Comparison of ENCODE assay signal across 8 mouse cellular contexts in the genomic region with DNA sequence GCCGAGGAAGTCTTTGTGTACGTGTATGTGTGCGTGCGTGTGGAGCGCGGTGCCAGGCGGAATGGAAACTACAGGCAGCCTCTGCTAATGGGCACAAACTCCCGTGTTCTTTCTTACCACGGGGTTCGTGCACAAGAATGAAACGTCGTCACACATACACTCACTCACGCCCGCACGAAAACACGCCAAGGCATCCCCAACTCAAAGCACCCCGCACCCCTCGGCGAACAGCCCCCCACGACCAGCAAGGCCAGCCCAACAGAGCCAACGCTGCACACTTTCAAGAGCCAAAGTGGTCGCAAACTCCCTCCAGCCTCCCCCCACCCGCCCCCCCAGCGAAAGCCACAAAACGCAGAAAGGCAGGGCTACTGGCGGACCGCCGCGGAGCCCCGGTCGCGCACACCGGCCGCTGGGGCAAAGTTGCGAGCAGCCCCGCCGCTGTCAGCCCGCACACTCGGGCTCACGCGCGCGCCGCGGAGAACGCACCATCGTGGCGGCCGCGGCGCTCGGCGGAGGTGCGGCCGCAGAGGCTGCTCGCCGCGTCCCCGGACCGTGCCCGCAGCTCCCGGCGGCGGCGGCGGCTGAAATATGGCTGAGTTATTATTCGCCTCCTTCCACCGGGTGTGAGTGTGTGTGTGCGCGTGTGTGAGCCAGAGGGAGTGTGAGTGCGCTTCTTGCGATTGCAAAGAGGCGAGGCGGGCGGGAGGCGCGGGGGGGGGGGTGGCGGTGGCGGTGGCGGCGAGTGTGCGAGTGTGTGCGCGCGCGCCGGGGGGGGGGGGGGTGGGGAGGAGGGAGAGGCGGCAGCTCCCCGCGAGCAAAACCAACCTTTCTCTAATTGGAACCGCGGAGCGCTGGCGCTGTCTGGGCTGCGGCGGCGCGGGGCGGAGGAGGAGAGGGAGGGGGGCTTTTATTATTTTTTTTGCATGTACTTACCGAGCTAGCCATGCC. TPM values are rescaled to one million over a fixed set of nuclear protein-coding genes. Genes with fewer than 3 reads are reported as not detected.
DNase-seq lines count a peak whose midpoint lies in the region; ATAC-seq and TF ChIP-seq lines count a peak whose summit lies in the region.

No protein-coding gene starts in this region.

- WGBS in heart, embryonic 16.5 days, result under 1% methylated on average over 70 of the region's 100 CpGs
- under 1% methylated on average over 78 of the region's 100 CpGs for WGBS in liver, embryonic 16.5 days (ENCODE audit: insufficient replicate concordance)
- under 1% methylated on average over 64 of the region's 100 CpGs for WGBS in neural tube, embryonic 14.5 days
- under 1% methylated on average over 80 of the region's 100 CpGs for WGBS in thymus, adult 2 months

- H3K4me1 ChIP-seq in bone marrow macrophage, adult 2 months (ENCODE audit: control insufficient read depth, insufficient read depth, low read length), result peaks cover 5% of the 10 kb centered on the region
- peaks cover 43% of the 10 kb centered on the region for H3K4me1 ChIP-seq in erythroblast, embryonic 14.5 days (ENCODE audit: control insufficient read depth)
- H3K4me1 ChIP-seq in heart, embryonic 16.5 days (ENCODE audit: control insufficient read depth, insufficient read depth, low read length), result peaks cover 12% of the 10 kb centered on the region
- peaks cover 21% of the 10 kb centered on the region for H3K4me1 ChIP-seq in liver, embryonic 16.5 days (ENCODE audit: control insufficient read depth, low read depth, low read length)
- H3K4me1 ChIP-seq in neural tube, embryonic 14.5 days (ENCODE audit: control insufficient read depth, insufficient read depth, low read length), result peaks cover 21% of the 10 kb centered on the region
- peaks cover 8% of the 10 kb centered on the region for H3K4me1 ChIP-seq in thymus, adult 2 months (replicated peaks; ENCODE audit: control insufficient read depth, insufficient read depth, low read length)

- no peak for TF ChIP-seq POLR2A in bone marrow macrophage, adult 2 months (IDR thresholded peaks at IDR 0.05; ENCODE audit: borderline replicate concordance, low read depth, low read length)
- no peak for TF ChIP-seq POLR2A in thymus, adult 2 months (IDR thresholded peaks at IDR 0.05; ENCODE audit: control insufficient read depth, extremely low read depth, insufficient read depth, low read length, poor library complexity)

- H3K9ac ChIP-seq in heart, embryonic 16.5 days (ENCODE audit: low read length), result peak overlapping the region; percentile 88
- H3K9ac ChIP-seq in liver, embryonic 16.5 days (ENCODE audit: low read depth, low read length), result peak overlapping the region; percentile 65
- peak overlapping the region; percentile 85 for H3K9ac ChIP-seq in neural tube, embryonic 14.5 days (replicated peaks; ENCODE audit: low read depth, low read length)

- ATAC-seq in heart, embryonic 16.5 days (replicated peaks; ENCODE audit: extremely low read depth, insufficient read depth, low FRiP score), result peak; percentile 65
- peak; percentile 54 for ATAC-seq in liver, embryonic 16.5 days (ENCODE audit: low read depth)
- peak; percentile 78 for ATAC-seq in neural tube, embryonic 14.5 days (ENCODE audit: low read depth)

- peak overlapping the region; percentile 96 for H3K4me3 ChIP-seq in bone marrow macrophage, adult 2 months (ENCODE audit: insufficient read depth, low read length)
- peak overlapping the region; percentile 80 for H3K4me3 ChIP-seq in erythroblast, embryonic 14.5 days (replicated peaks)
- H3K4me3 ChIP-seq in heart, embryonic 16.5 days (ENCODE audit: low read length), result peak overlapping the region; percentile 92
- H3K4me3 ChIP-seq in liver, embryonic 16.5 days (ENCODE audit: low read depth, low read length), result peak overlapping the region; percentile 69
- H3K4me3 ChIP-seq in neural tube, embryonic 14.5 days (ENCODE audit: low read depth, low read length), result peak overlapping the region; percentile 80
- H3K4me3 ChIP-seq in thymus, adult 2 months (ENCODE audit: control insufficient read depth, insufficient read depth, low read length), result peak overlapping the region; percentile 95

- H3K9me3 ChIP-seq in erythroblast, embryonic 14.5 days (ENCODE audit: control insufficient read depth, low read length), result no peaks in the 10 kb centered on the region
- H3K9me3 ChIP-seq in heart, embryonic 16.5 days (replicated peaks; ENCODE audit: control insufficient read depth, low read length), result no peaks in the 10 kb centered on the region
- H3K9me3 ChIP-seq in liver, embryonic 16.5 days (replicated peaks; ENCODE audit: control insufficient read depth, low read length), result no peaks in the 10 kb centered on the region
- H3K9me3 ChIP-seq in neural tube, embryonic 14.5 days (ENCODE audit: control insufficient read depth, low read length), result no peaks in the 10 kb centered on the region

- H3K4me2 ChIP-seq in heart, embryonic 16.5 days (ENCODE audit: low read depth, low read length), result peak overlapping the region; percentile 90
- peak overlapping the region; percentile 97 for H3K4me2 ChIP-seq in liver, embryonic 16.5 days (ENCODE audit: low read depth, low read length)
- H3K4me2 ChIP-seq in neural tube, embryonic 14.5 days (ENCODE audit: low read depth, low read length), result peak overlapping the region; percentile 57

- H3K36me3 ChIP-seq in erythroblast, embryonic 14.5 days (ENCODE audit: control insufficient read depth), result peaks cover 2% of the 10 kb centered on the region
- H3K36me3 ChIP-seq in heart, embryonic 16.5 days (ENCODE audit: control insufficient read depth, insufficient read depth), result no peaks in the 10 kb centered on the region
- H3K36me3 ChIP-seq in liver, embryonic 16.5 days (ENCODE audit: control insufficient read depth, insufficient read depth), result no peaks in the 10 kb centered on the region
- H3K36me3 ChIP-seq in neural tube, embryonic 14.5 days (ENCODE audit: control insufficient read depth, insufficient read depth, low read length), result no peaks in the 10 kb centered on the region
- H3K36me3 ChIP-seq in thymus, adult 2 months (ENCODE audit: control insufficient read depth, insufficient read depth, low read length), result no peaks in the 10 kb centered on the region

- DNase-seq in CD8-positive naive resting alpha-beta T cell, adult 2 months (ENCODE audit: low read depth in 2 of 2, low spot score in 2 of 2), result peak; percentile 33 to 53
- peak; percentile 28 to 64 for DNase-seq in kidney, postnatal 36 days
- DNase-seq in thymus, adult 2 months, result peak; percentile 50

- no peak for TF ChIP-seq CTCF in bone marrow macrophage, adult 2 months (IDR thresholded peaks at IDR 0.05; ENCODE audit: low read depth, low read length)
- TF ChIP-seq CTCF in thymus, adult 2 months (IDR thresholded peaks at IDR 0.05; ENCODE audit: borderline replicate concordance, control insufficient read depth, extremely low read depth, insufficient read depth, low read length, poor library complexity), result no peak

- peaks cover 20% of the 10 kb centered on the region for H3K27me3 ChIP-seq in erythroblast, embryonic 14.5 days (ENCODE audit: control insufficient read depth)
- H3K27me3 ChIP-seq in heart, embryonic 16.5 days (ENCODE audit: control insufficient read depth, insufficient read depth, low read length), result no peaks in the 10 kb centered on the region
- peaks cover 16% of the 10 kb centered on the region for H3K27me3 ChIP-seq in liver, embryonic 16.5 days (ENCODE audit: control insufficient read depth, insufficient read depth, low read depth, low read length)
- H3K27me3 ChIP-seq in neural tube, embryonic 14.5 days (ENCODE audit: control insufficient read depth, insufficient read depth, low read length), result no peaks in the 10 kb centered on the region
- H3K27me3 ChIP-seq in thymus, adult 2 months (ENCODE audit: control insufficient read depth, insufficient read depth, low read length), result no peaks in the 10 kb centered on the region

- H3K27ac ChIP-seq in bone marrow macrophage, adult 2 months (ENCODE audit: insufficient read depth, low read depth, low read length), result peak overlapping the region; percentile 55
- H3K27ac ChIP-seq in heart, embryonic 16.5 days (ENCODE audit: low read length), result peak overlapping the region; percentile 97
- H3K27ac ChIP-seq in liver, embryonic 16.5 days (ENCODE audit: low read length), result peak overlapping the region; percentile 52; the same call in 1 of the 2 replicates
- H3K27ac ChIP-seq in neural tube, embryonic 14.5 days (ENCODE audit: low read depth, low read length), result peak overlapping the region; percentile 97
- H3K27ac ChIP-seq in thymus, adult 2 months (ENCODE audit: control insufficient read depth, insufficient read depth, low read length), result peak overlapping the region; percentile 78

RNA-seq across cellular contexts. Expression of gene Mllt3, which starts 0.7 kb away (rescaled TPM):
- polyA plus RNA-seq in bone marrow macrophage, adult 2 months (2012; ENCODE audit: insufficient read depth, insufficient read length, missing spikeins), result 6.1 and 10.4 TPM in 2 replicates
- polyA plus RNA-seq in erythroblast, embryonic 14.5 days (2012), result 4.6 and 7.8 TPM in 2 replicates
- polyA plus RNA-seq in heart, embryonic 16.5 days (2015; fragmentation: Nextera tagmentation; extraction: Ambion mirVana), result 23.2 and 26.5 TPM in 2 replicates
- polyA plus RNA-seq in liver, embryonic 16.5 days (2015; fragmentation: Nextera tagmentation; extraction: Ambion mirVana), result 83.5 and 89.3 TPM in 2 replicates
- 70.6 and 79.4 TPM in 2 replicates for polyA plus RNA-seq in neural tube, embryonic 14.5 days (2014; fragmentation: Nextera tagmentation; extraction: Ambion mirVana)
- 11.6 and 14.7 TPM in 2 replicates for polyA plus RNA-seq in thymus, adult 2 months (2012; rRNA removed)

Comparison
In these comparisons a context has a peak if more than half of its experiments do, and no peak if none do; other contexts are left out.
1. Peak in every context shown above with its lines: DNase-seq, ATAC-seq, H3K4me3 ChIP-seq and H3K27ac ChIP-seq.